In the genomic region with DNA sequence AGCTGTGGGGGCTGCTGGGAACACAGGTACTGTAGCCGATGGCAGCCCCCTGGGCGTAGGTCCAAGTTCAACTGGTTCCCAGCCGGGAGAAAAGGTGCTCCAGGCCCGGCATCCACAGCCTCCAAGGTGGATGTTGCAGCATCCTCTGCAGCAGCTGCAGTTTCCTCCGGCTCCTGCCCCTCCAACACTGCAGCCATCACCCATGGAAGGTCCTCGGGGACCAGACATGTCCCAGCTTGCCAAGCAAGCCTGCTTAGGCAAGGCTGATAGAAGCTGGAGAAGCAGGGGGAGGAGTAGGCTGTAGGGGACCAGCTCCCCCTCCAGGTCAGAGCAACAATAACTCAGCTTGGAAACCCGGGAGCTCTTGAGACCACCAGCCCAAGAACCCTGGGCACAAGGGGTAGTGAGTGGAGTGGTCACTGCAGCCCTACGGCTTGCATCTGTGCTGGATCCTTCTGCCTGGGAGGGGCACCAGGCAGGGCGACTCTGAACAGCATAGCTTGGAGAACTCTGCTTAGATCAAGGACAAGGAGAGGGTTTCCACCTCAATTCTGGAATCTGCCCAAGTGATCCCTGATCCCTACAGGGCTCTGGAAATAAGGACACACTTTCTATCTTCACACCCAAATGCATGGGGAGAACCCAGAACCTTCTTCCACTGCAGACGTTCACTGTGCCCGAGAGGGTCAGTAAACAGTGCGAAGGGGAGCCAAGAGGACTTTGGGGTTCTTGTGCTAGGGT, we compare ENCODE assay signal across 8 mouse cellular contexts. TPM values are rescaled to one million over a fixed set of nuclear protein-coding genes. Genes with fewer than 3 reads are reported as not detected.
DNase-seq lines count a peak whose midpoint lies in the region; ATAC-seq and TF ChIP-seq lines count a peak whose summit lies in the region.

No protein-coding gene starts in this region.

- intact Hi-C loops in left cerebral cortex, adult 2 months (cut with DNase I): no loop called here
- intact Hi-C loops in left cerebral cortex, postnatal 25 days (cut with DNase I): no loop called here

- DNase-seq in left cerebral cortex, adult 2 months (ENCODE audit: extremely low spot score in 1 of 2, low spot score in 2 of 2): no peak
- no peak for DNase-seq in left cerebral cortex, postnatal 25 days (ENCODE audit: low spot score in 2 of 2)
- peak; percentile 69 for DNase-seq in Muller cell, postnatal 12 days (ENCODE audit: inconsistent ontology term)
- DNase-seq in embryonic facial prominence, embryonic 14.5 days (ENCODE audit: low spot score): peak; percentile 84
- DNase-seq in midbrain, embryonic 11.5 days (ENCODE audit: low spot score, missing footprints): peak; percentile 93
- no peak for DNase-seq in frontal cortex, postnatal 25 days (ENCODE audit: low spot score in 2 of 2)
- DNase-seq in frontal cortex, postnatal 36 days (ENCODE audit: low spot score in 2 of 2): no peak

- H3K4me3 ChIP-seq in left cerebral cortex, adult 2 months: peak overlapping the region; percentile 39
- peak overlapping the region; percentile 40 for H3K4me3 ChIP-seq in embryonic facial prominence, embryonic 14.5 days (ENCODE audit: low read depth, low read length)
- H3K4me3 ChIP-seq in hindbrain, embryonic 16.5 days (ENCODE audit: low read length): peak overlapping the region; percentile 37
- peak overlapping the region; percentile 43 for H3K4me3 ChIP-seq in midbrain, embryonic 11.5 days (ENCODE audit: low read depth, low read length)

- no peaks in the 10 kb centered on the region for H3K9me3 ChIP-seq in embryonic facial prominence, embryonic 14.5 days (ENCODE audit: control insufficient read depth, low read length)
- H3K9me3 ChIP-seq in hindbrain, embryonic 16.5 days (ENCODE audit: control insufficient read depth, low read length): no peaks in the 10 kb centered on the region
- no peaks in the 10 kb centered on the region for H3K9me3 ChIP-seq in midbrain, embryonic 11.5 days (ENCODE audit: control insufficient read depth, low read length)

- H3K9ac ChIP-seq in embryonic facial prominence, embryonic 14.5 days (ENCODE audit: low read depth, low read length): peak overlapping the region; percentile 56
- H3K9ac ChIP-seq in hindbrain, embryonic 16.5 days (ENCODE audit: low read depth, low read length): peak overlapping the region; percentile 56
- peak overlapping the region; percentile 70 for H3K9ac ChIP-seq in midbrain, embryonic 11.5 days (ENCODE audit: low read length)

- peak overlapping the region; percentile 67 for H3K4me2 ChIP-seq in embryonic facial prominence, embryonic 14.5 days (ENCODE audit: low read depth, low read length)
- peak overlapping the region; percentile 71 for H3K4me2 ChIP-seq in hindbrain, embryonic 16.5 days (ENCODE audit: low read length)
- peak overlapping the region; percentile 77 for H3K4me2 ChIP-seq in midbrain, embryonic 11.5 days

- 14% methylated on average over 9 of the region's 12 CpGs for WGBS in embryonic facial prominence, embryonic 14.5 days
- 32% methylated on average over 12 of the region's 12 CpGs for WGBS in hindbrain, embryonic 16.5 days
- WGBS in midbrain, embryonic 11.5 days: 23% methylated on average over 12 of the region's 12 CpGs

- H3K36me3 ChIP-seq in embryonic facial prominence, embryonic 14.5 days (ENCODE audit: control insufficient read depth, insufficient read depth, low read length): peaks cover 35% of the 10 kb centered on the region
- H3K36me3 ChIP-seq in hindbrain, embryonic 16.5 days (ENCODE audit: control insufficient read depth, insufficient read depth, low read length): no peaks in the 10 kb centered on the region; the same call in 1 of the 2 replicates
- 0 out of 2 replicates have a peak, but pooled peaks cover 2% of the 10 kb centered on the region for H3K36me3 ChIP-seq in midbrain, embryonic 11.5 days (ENCODE audit: control insufficient read depth, insufficient read depth, low read length)

- H3K4me1 ChIP-seq in embryonic facial prominence, embryonic 14.5 days (ENCODE audit: control insufficient read depth, insufficient read depth, low read length): peaks cover 17% of the 10 kb centered on the region
- H3K4me1 ChIP-seq in hindbrain, embryonic 16.5 days (ENCODE audit: control insufficient read depth, insufficient read depth, low read depth, low read length): peaks cover 14% of the 10 kb centered on the region
- H3K4me1 ChIP-seq in midbrain, embryonic 11.5 days (ENCODE audit: control insufficient read depth, insufficient read depth, low read length): peaks cover 14% of the 10 kb centered on the region

- no peak; the same call in 1 of the 2 replicates for TF ChIP-seq CTCF in left cerebral cortex, adult 2 months (IDR thresholded peaks at IDR 0.05)

- no peak overlapping the region for H3K27ac ChIP-seq in left cerebral cortex, adult 2 months
- H3K27ac ChIP-seq in embryonic facial prominence, embryonic 14.5 days (replicated peaks; ENCODE audit: low read depth, low read length): 0 out of 2 replicates have a peak overlapping the region, but pooled peaks have one; percentile 4
- no peak overlapping the region for H3K27ac ChIP-seq in hindbrain, embryonic 16.5 days (ENCODE audit: low read depth, low read length)
- H3K27ac ChIP-seq in midbrain, embryonic 11.5 days (ENCODE audit: low read depth, low read length): no peak overlapping the region

- ATAC-seq in embryonic facial prominence, embryonic 14.5 days (ENCODE audit: low read depth): peak; percentile 20
- no peak for ATAC-seq in hindbrain, embryonic 16.5 days
- no peak; the same call in 1 of the 2 replicates for ATAC-seq in midbrain, embryonic 11.5 days (ENCODE audit: low FRiP score)

- no peaks in the 10 kb centered on the region for H3K27me3 ChIP-seq in embryonic facial prominence, embryonic 14.5 days (replicated peaks; ENCODE audit: control insufficient read depth, insufficient read depth, low read length)
- no peaks in the 10 kb centered on the region for H3K27me3 ChIP-seq in hindbrain, embryonic 16.5 days (replicated peaks; ENCODE audit: control insufficient read depth, insufficient read depth, low read length)
- H3K27me3 ChIP-seq in midbrain, embryonic 11.5 days (ENCODE audit: control insufficient read depth, insufficient read depth, low read length): no peaks in the 10 kb centered on the region

RNA-seq across cellular contexts. Expression of a gene that starts 0.6 kb away (rescaled TPM):
- 1 to 10 TPM in 1 of 2 experiments, under 1 TPM in 1; 0.93 to 1.2 TPM for total RNA-seq in left cerebral cortex, adult 2 months (2021)
- under 1 TPM; 0.64 to 0.96 TPM for total RNA-seq in left cerebral cortex, postnatal 25 days (2021)
- polyA plus RNA-seq in embryonic facial prominence, embryonic 14.5 days (2014; fragmentation: Nextera tagmentation; extraction: Ambion mirVana): 7.1 and 7.4 TPM in 2 replicates
- polyA plus RNA-seq in hindbrain, embryonic 16.5 days (2015; fragmentation: Nextera tagmentation; extraction: Ambion mirVana): 2.8 and 4.5 TPM in 2 replicates
- polyA plus RNA-seq in midbrain, embryonic 11.5 days (2014; fragmentation: Nextera tagmentation; extraction: Ambion mirVana): 7.4 and 7.8 TPM in 2 replicates

RNA-seq across cellular contexts. Expression of a gene that starts 3.9 kb away (rescaled TPM):
- total RNA-seq in left cerebral cortex, adult 2 months (2021): 100 to 1,000 TPM; 552 to 567 TPM
- 100 to 1,000 TPM; 488 to 498 TPM for total RNA-seq in left cerebral cortex, postnatal 25 days (2021)
- 1,283 and 1,386 TPM in 2 replicates for polyA plus RNA-seq in embryonic facial prominence, embryonic 14.5 days (2014; fragmentation: Nextera tagmentation; extraction: Ambion mirVana)
- 602 and 645 TPM in 2 replicates for polyA plus RNA-seq in hindbrain, embryonic 16.5 days (2015; fragmentation: Nextera tagmentation; extraction: Ambion mirVana)
- polyA plus RNA-seq in midbrain, embryonic 11.5 days (2014; fragmentation: Nextera tagmentation; extraction: Ambion mirVana): 891 and 959 TPM in 2 replicates

RNA-seq across cellular contexts. Expression of a gene that starts 5.6 kb away (rescaled TPM):
- 100 to 1,000 TPM; 253 to 262 TPM for total RNA-seq in left cerebral cortex, adult 2 months (2021)
- total RNA-seq in left cerebral cortex, postnatal 25 days (2021): 100 to 1,000 TPM; 292 to 311 TPM
- polyA plus RNA-seq in embryonic facial prominence, embryonic 14.5 days (2014; fragmentation: Nextera tagmentation; extraction: Ambion mirVana): 29.1 and 30.7 TPM in 2 replicates
- 96.3 and 104 TPM in 2 replicates for polyA plus RNA-seq in hindbrain, embryonic 16.5 days (2015; fragmentation: Nextera tagmentation; extraction: Ambion mirVana)
- polyA plus RNA-seq in midbrain, embryonic 11.5 days (2014; fragmentation: Nextera tagmentation; extraction: Ambion mirVana): 31.2 and 31.9 TPM in 2 replicates

RNA-seq across cellular contexts. Expression of a gene that starts 11.7 kb away (rescaled TPM):
- 10 to 100 TPM; 26.0 to 31.7 TPM for total RNA-seq in left cerebral cortex, adult 2 months (2021)
- total RNA-seq in left cerebral cortex, postnatal 25 days (2021): 10 to 100 TPM; 21.4 to 28.6 TPM
- 16.9 and 20.4 TPM in 2 replicates for polyA plus RNA-seq in embryonic facial prominence, embryonic 14.5 days (2014; fragmentation: Nextera tagmentation; extraction: Ambion mirVana)
- polyA plus RNA-seq in hindbrain, embryonic 16.5 days (2015; fragmentation: Nextera tagmentation; extraction: Ambion mirVana): 20.0 and 20.9 TPM in 2 replicates
- polyA plus RNA-seq in midbrain, embryonic 11.5 days (2014; fragmentation: Nextera tagmentation; extraction: Ambion mirVana): 12.7 and 14.0 TPM in 2 replicates

RNA-seq across cellular contexts. Expression of a gene that starts 14.0 kb away (rescaled TPM):
- total RNA-seq in left cerebral cortex, adult 2 months (2021): 100 to 1,000 TPM; 279 to 288 TPM
- 100 to 1,000 TPM; 288 to 314 TPM for total RNA-seq in left cerebral cortex, postnatal 25 days (2021)
- polyA plus RNA-seq in embryonic facial prominence, embryonic 14.5 days (2014; fragmentation: Nextera tagmentation; extraction: Ambion mirVana): 2.8 and 4.5 TPM in 2 replicates
- 226 and 245 TPM in 2 replicates for polyA plus RNA-seq in hindbrain, embryonic 16.5 days (2015; fragmentation: Nextera tagmentation; extraction: Ambion mirVana)
- polyA plus RNA-seq in midbrain, embryonic 11.5 days (2014; fragmentation: Nextera tagmentation; extraction: Ambion mirVana): 5.8 and 5.9 TPM in 2 replicates

Comparison
In these comparisons a context has a peak if more than half of its experiments do, and no peak if none do; other contexts are left out.
1. DNase-seq: peak in Muller cell, postnatal 12 days (single experiment), embryonic facial prominence, embryonic 14.5 days (single experiment) and midbrain, embryonic 11.5 days (single experiment); none in left cerebral cortex, adult 2 months (0 of 2), left cerebral cortex, postnatal 25 days (0 of 2), frontal cortex, postnatal 25 days (0 of 2) and frontal cortex, postnatal 36 days (0 of 2).
2. Peak in every context shown above with its lines, with median percentiles within 50 percentile points of each other: H3K4me3 ChIP-seq, H3K4me2 ChIP-seq and H3K9ac ChIP-seq.